Mouse (Mus musculus) layer of hippocampus, adult 6 months (tissue): ENCODE results near the gene Lekr1. TPM values are rescaled to one million over a fixed set of nuclear protein-coding genes. Genes with fewer than 3 reads are reported as not detected.

Source experiments
- long read RNA-seq, 2 experiments: library from polyadenylated mRNA; unstranded; transcript quantifications; one replicate each; pipeline ENCODE4 v2.0.0; 2019 to 2020
- microRNA-seq: library from miRNA; unstranded; fragments of <30 nt; microRNA quantifications from one replicate; pipeline ENCODE4 v1.2.0, GENCODE M21; 2020
- polyA plus RNA-seq: library from polyadenylated mRNA; unstranded; fragments of <200 nt; fragmentation: Nextera tagmentation; gene quantifications from 2 replicates; pipeline ENCODE4 v1.2.3, GENCODE M21; 2021

The Lekr1 gene
- polyA plus RNA-seq: 2.1 and 2.9 TPM in 2 replicates
- long read RNA-seq, experiment 1, partial matches to known transcripts: 0 of 6 reads
- long read RNA-seq, experiment 1, other reads (novel, unspliced or antisense): 5 of 6 reads
- long read RNA-seq, experiment 2, transcript Lekr1-201 (3 exons, 2,461 nt): major isoform, 7 of 16 reads
- long read RNA-seq, experiment 2, partial matches to known transcripts: 1 of 16 reads
- long read RNA-seq, experiment 2, other reads (novel, unspliced or antisense): 7 of 16 reads

GRCm38 (mm10) chr3:65665977-65666766 is at the start of gene Lekr1:
Lekr1 (plus strand) TSS chr3:65666228.

Small RNA genes within 50 kb of the gene (microRNA-seq; reads per million reads assigned to microRNA genes)
- gene Mir8120: 1.9 reads per million

Other genes starting within 250 kb of the Lekr1 start
- gene Tiparp, start 137.8 kb upstream of the Lekr1 start, polyA plus RNA-seq: 8.8 and 13.9 TPM in 2 replicates